Mouse (Mus musculus) left cerebral cortex, adult 11 months (tissue): ENCODE results near the gene Znfx1.

Experiments
- DNase-seq: peaks from one replicate; pipeline ENCODE4 v3.0.0; 2022; ENCODE audit warnings: low spot score

Gene Znfx1

GRCm38 (mm10) chr2:167062965-167063880, at the start of gene Znfx1:
TSS of gene Znfx1 (minus strand) at chr2:167063015.
- peak; percentile 94 for DNase-seq

DNA sequence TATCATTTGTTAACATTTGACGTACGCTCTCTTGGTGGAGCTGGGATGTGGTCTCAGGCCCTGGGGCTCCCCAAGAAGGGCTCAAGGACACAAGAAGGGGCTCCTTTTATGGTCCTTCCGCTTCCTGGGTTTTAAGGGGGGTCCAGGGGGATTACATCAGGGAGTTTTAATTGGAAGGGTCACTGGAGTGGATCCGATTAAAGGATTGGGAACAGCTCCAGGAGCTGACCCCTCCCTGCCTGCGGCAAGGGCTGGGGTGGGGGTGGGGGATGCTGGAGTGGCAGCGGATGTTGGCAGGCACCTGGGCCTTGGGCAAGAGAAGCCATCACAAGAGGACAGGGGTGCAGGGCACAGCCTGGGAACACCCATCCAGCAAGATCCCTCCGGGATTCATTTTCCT, 49.4 kb upstream of the Znfx1 start:
- no peak for DNase-seq

GRCm38 (mm10) chr2:167109506-167109905, 46.7 kb upstream of the Znfx1 start:
- DNase-seq: no peak

GRCm38 (mm10) chr2:167103546-167103945, 40.7 kb upstream of the Znfx1 start:
- no peak for DNase-seq

GRCm38 (mm10) chr2:167101743-167102441, 39.1 kb upstream of the Znfx1 start:
- DNase-seq: no peak

GRCm38 (mm10) chr2:167094688-167095087, 31.9 kb upstream of the Znfx1 start:
- DNase-seq: no peak

DNA sequence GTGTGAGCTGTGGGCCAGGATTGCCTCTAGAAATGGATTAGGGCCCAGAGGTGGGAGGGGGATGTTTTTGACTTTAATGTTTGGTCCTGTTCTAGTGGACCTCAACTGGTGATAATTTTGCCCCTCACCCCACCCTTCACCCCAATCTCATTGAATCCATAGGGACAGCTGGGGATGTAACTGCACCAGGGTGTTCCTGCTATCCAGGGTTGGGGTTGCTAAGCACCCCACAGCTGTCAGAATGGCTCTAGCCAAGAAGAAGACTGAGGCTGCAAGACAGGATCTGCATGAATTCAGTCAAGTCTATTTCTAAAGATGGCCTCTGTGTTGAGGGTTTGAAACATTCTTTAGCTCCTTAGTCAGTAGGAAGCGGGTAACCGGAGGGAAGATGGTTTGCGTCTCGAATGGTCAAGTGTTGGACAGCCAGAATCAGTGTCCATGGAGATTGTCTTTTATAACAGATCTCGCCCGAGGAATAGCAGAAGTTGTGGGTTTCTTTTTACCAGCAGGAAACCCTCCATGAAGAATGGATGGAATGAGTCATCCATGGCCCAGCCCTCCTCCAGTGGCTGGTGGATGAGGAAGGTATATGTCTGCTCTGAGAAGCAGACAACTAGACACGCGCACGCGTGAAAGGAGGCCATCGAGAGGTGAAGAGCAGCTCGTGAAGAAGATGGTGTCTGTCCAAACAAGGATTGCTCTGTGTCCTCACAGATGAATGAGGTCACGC, 30.5 kb upstream of the Znfx1 start:
- no peak for DNase-seq

GRCm38 (mm10) chr2:167090271-167090670, 27.5 kb upstream of the Znfx1 start:
- no peak for DNase-seq

GRCm38 (mm10) chr2:167086836-167087235, 24.0 kb upstream of the Znfx1 start:
- DNase-seq: no peak

GRCm38 (mm10) chr2:167086092-167086491, 23.3 kb upstream of the Znfx1 start:
- no peak for DNase-seq

- no peak for DNase-seq
Measured at GRCm38 (mm10) chr2:167081639-167082038, 18.8 kb upstream of the Znfx1 start.

DNA sequence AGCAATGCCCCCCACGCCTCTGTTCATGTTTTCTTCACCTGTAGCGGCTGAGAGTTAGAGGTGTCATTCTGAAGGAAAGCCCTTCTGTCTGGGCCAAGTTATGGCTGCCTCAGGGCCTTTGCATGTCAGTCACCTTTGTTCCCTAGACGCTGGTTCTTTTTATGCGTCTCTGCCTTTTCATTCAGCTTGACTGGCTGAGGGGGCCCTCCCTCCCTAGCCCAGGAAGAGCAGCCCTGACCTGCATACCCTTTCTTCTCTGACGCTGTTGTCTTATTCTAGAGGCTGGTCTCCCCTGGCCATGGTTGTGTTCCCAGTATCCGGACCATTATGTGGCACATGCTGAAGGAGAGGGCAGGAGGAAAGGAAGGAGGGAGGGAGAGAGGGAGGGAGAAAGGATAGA, 18.3 kb upstream of the Znfx1 start:
- no peak for DNase-seq

- no peak for DNase-seq
Measured at GRCm38 (mm10) chr2:167080387-167080786, 17.6 kb upstream of the Znfx1 start.

- DNase-seq: no peak
Measured at GRCm38 (mm10) chr2:167079535-167080257, 16.9 kb upstream of the Znfx1 start.

- DNase-seq: no peak
Measured at GRCm38 (mm10) chr2:167078931-167079495, 16.2 kb upstream of the Znfx1 start.

DNA sequence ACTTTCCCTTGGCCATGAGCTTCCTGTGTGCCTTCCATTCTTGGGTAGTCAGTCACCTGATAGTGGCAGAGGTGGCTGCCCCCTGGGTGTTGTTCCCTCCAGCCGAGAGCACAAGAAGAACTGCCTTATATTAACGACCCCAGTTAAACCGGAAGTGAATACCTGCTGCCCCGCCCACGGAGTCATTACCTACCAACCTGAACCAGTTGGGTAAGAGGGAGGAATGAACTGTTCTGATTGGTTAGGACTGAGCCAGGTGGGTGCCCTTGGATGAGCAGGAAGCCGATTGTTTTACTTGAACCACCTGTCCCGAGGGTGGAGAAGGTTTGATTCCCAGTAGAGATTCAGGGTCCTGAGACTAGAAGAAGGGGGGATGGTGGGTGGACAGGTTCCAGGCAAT, 15.7 kb upstream of the Znfx1 start:
- no peak for DNase-seq

DNA sequence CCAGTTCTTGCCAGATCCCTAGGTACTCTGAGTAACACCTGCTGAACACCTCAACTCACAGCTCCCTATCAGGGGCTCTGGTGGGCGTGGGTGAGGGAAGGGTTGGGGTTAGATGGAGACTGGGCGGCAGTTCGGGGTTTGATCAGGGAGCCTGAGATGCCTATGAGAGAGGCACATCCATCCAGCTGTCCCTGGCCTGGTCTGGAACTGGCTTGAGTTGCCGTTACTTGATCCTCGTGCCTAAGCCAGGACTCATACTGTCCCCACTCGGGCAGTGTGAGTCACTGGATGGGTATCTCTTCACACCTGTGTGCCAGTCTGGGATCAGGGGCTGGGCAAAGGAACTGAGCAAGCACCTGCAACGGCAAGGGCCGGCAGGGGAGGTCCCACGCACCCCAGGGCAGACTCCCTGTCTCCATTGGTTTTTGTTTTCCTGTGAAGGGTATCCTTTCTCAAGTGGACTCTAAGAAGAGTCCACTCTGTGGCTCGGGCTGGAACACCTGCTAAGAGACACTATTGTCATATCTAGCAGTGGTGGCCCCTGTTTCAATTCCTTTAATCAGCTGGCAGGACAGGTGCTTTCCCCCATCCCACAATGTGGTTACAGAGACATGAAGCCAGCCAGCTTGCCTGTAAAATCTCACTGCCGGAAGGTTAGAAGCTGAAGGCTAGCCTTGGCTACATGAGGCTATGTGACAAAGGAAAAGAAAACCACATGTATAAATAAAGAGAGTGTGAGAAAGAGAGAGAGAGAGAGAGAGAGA, 14.6 kb upstream of the Znfx1 start:
- no peak for DNase-seq

- DNase-seq: no peak
Measured at GRCm38 (mm10) chr2:167076759-167077158, 13.9 kb upstream of the Znfx1 start.

DNA sequence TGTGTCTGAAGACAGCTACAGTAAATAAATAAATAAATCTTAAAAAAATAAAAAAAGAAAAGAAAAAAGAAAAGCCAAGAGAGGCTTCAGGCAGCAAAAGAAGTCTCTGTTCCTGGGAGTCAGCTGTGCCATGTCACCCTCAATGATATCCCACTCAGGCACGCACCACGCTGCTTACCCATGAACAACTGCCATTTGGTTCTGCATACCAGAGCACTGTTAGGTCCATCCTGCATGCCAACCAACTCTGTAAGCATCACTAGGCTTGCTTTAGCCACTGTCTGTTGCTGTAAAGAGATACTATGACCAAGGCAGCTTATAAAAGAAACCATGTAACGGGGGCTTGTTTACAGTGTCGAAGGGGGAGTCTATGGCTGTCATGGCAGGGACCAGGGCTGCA, 13.5 kb upstream of the Znfx1 start:
- DNase-seq: no peak

GRCm38 (mm10) chr2:167074587-167074986, 11.8 kb upstream of the Znfx1 start:
- no peak for DNase-seq
